Comparison of ENCODE assay signal across 8 mouse cellular contexts in the genomic region with DNA sequence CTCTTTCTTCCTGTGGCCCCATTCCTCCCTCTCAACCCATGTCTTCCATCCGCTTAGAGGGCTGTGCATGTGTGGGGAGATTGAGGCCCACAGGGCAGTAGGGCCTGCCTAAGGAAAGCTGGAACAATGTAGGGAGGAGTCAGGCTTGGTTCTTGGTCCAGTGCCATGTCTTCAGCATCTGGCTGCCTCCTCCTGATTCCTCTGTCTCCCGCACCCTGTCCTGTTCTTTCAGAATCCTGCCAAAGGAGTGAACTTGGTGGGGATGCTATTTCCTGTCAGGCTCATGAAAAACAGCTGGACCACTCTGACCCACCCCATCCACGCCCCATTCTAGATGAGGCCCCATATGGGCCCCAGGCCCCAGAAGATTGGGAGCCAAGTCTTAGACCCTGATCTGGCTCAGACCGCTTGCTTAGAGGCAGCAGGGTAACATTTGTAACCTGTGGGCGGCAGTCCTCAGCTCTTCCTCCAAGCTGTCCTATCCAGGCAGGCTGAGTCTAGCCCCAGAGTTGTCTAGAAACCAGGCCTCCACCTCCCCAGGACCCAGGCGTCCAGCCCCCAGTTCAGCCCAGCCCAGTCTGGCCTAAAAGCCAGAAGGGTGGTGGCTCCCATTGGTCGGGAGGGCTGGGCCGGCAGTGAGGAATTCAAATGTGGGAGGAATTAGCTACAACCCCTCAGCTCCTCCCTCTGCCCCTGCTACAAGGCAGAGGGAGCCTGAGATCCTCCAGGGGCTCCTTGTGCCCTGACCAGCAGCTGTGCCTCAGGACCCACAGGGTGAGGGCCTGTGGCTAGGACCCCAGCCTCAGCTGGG. TPM values are rescaled to one million over a fixed set of nuclear protein-coding genes. Genes with fewer than 3 reads are reported as not detected.
DNase-seq lines count a peak whose midpoint lies in the region.

No protein-coding gene starts in this region.

- peaks cover 3% of the 10 kb centered on the region; the same call in 1 of the 2 replicates for H3K4me1 ChIP-seq in brown adipose tissue, adult 24 weeks (ENCODE audit: control insufficient read depth, insufficient read depth, insufficient read length, low read length)
- H3K4me1 ChIP-seq in heart, embryonic 10.5 days, result peaks cover 62% of the 10 kb centered on the region

- H3K27ac ChIP-seq in brown adipose tissue, adult 24 weeks (replicated peaks; ENCODE audit: low read depth, low read length), result peak overlapping the region; percentile 28; the same call in 1 of the 2 replicates
- peak overlapping the region; percentile 77 for H3K27ac ChIP-seq in heart, embryonic 10.5 days

- WGBS in heart, embryonic 10.5 days, result 45% methylated on average over 8 of the region's 8 CpGs

- DNase-seq in 3T3-L1 (ENCODE audit: low read depth, low spot score), result peak; percentile 92
- DNase-seq in heart, embryonic 10.5 days (ENCODE audit: low spot score), result no peak
- DNase-seq in kidney, postnatal 10 days, result peak; percentile 84
- peak; percentile 78 to 93 for DNase-seq in lung, postnatal 4 days
- DNase-seq in right cerebral cortex, postnatal 14 days, result no peak
- no peak for DNase-seq in spleen, postnatal 10 days (ENCODE audit: low spot score in 2 of 2)
- no peak for DNase-seq in cerebellum, adult 11 months

- H3K36me3 ChIP-seq in heart, embryonic 10.5 days, result peaks cover 29% of the 10 kb centered on the region

- no peaks in the 10 kb centered on the region for H3K9me3 ChIP-seq in heart, embryonic 10.5 days

- no peaks in the 10 kb centered on the region for H3K27me3 ChIP-seq in heart, embryonic 10.5 days (ENCODE audit: insufficient read depth, poor library complexity, severe bottlenecking)

- H3K4me3 ChIP-seq in brown adipose tissue, adult 24 weeks (ENCODE audit: insufficient read depth, low read depth, low read length), result 0 out of 2 replicates have a peak overlapping the region, but pooled peaks have one; percentile 15
- H3K4me3 ChIP-seq in heart, embryonic 10.5 days, result 0 out of 2 replicates have a peak overlapping the region, but pooled peaks have one; percentile 15

RNA-seq across cellular contexts. Expression of gene Gm45837, which starts 16.8 kb away (rescaled TPM):
- polyA plus RNA-seq in brown adipose tissue, adult 24 weeks (2012; ENCODE audit: insufficient read depth, insufficient read length, missing spikeins), result 16.1 TPM in 1 of 2 replicates, not detected in the other
- polyA plus RNA-seq in heart, embryonic 10.5 days (2016; fragmentation: Nextera tagmentation; extraction: Ambion mirVana), result 3.3 TPM in 1 of 2 replicates, not detected in the other

RNA-seq across cellular contexts. Expression of gene Pde2a, which starts 27.6 kb away (rescaled TPM):
- polyA plus RNA-seq in brown adipose tissue, adult 24 weeks (2012; ENCODE audit: insufficient read depth, insufficient read length, missing spikeins), result 2.6 and 12.2 TPM in 2 replicates
- polyA plus RNA-seq in heart, embryonic 10.5 days (2016; fragmentation: Nextera tagmentation; extraction: Ambion mirVana), result 1.6 and 12.0 TPM in 2 replicates

RNA-seq across cellular contexts. Expression of gene Arap1, which starts 46.0 kb away (rescaled TPM):
- 23.3 and 25.6 TPM in 2 replicates for polyA plus RNA-seq in brown adipose tissue, adult 24 weeks (2012; ENCODE audit: insufficient read depth, insufficient read length, missing spikeins)
- 15.9 and 24.6 TPM in 2 replicates for polyA plus RNA-seq in heart, embryonic 10.5 days (2016; fragmentation: Nextera tagmentation; extraction: Ambion mirVana)

Comparison
In these comparisons a context has a peak if more than half of its experiments do, and no peak if none do; other contexts are left out.
1. DNase-seq: peak in 3T3-L1 (single experiment), kidney, postnatal 10 days (single experiment) and lung, postnatal 4 days (2 of 2); none in heart, embryonic 10.5 days (single experiment), right cerebral cortex, postnatal 14 days (single experiment), spleen, postnatal 10 days (0 of 2) and cerebellum, adult 11 months (single experiment).